Mouse (Mus musculus): ENCODE data around the gene Pros1. TPM values are rescaled to one million over a fixed set of nuclear protein-coding genes. Genes with fewer than 3 reads are reported as not detected.

Gene Pros1
- polyA plus RNA-seq, 1 experiment from 2014 or later, result 19.1 TPM

- Histone ChIP-seq H3K4me1 (ENCODE audit: insufficient read depth) (no peaks in the 10 kb centered on the region), H3K9me3 (ENCODE audit: low read length) (no peaks in the 10 kb centered on the region), H3K4me2 (ENCODE audit: low read depth, low read length) (no peak overlapping the region), H3K9ac (replicated peaks) (no peak overlapping the region), H3K27ac (ENCODE audit: low read depth) (no peak overlapping the region), H3K27me3 (ENCODE audit: insufficient read depth, low read length) (no peaks in the 10 kb centered on the region), H3K36me3 (replicated peaks; ENCODE audit: insufficient read depth, low read length) (no peaks in the 10 kb centered on the region), H3K4me3 (ENCODE audit: low read depth, low read length) (no peak overlapping the region)
- no peak for DNase-seq
- ATAC-seq, result no peak
- TF ChIP-seq EP300 (IDR thresholded peaks at IDR 0.05; ENCODE audit: low read depth) (no peak), CTCF (IDR thresholded peaks at IDR 0.05; ENCODE audit: low read depth) (no peak)
- 92% methylated on average over 6 of the region's 6 CpGs for WGBS (ENCODE audit: insufficient replicate concordance)
Observed at GRCm38 (mm10) chr16:62822472-62822871, 31.6 kb upstream of the Pros1 start.

GRCm38 (mm10) chr16:62826156-62827001 lies 27.7 kb upstream of the Pros1 start:
- TF ChIP-seq CTCF (IDR thresholded peaks at IDR 0.05; ENCODE audit: low read depth), result peak; percentile 85
- no peak for TF ChIP-seq EP300 (IDR thresholded peaks at IDR 0.05; ENCODE audit: low read depth)
- Histone ChIP-seq H3K27me3 (ENCODE audit: insufficient read depth, low read length) (no peaks in the 10 kb centered on the region), H3K36me3 (replicated peaks; ENCODE audit: insufficient read depth, low read length) (no peaks in the 10 kb centered on the region), H3K9me3 (ENCODE audit: low read length) (no peaks in the 10 kb centered on the region), H3K4me2 (ENCODE audit: low read depth, low read length) (no peak overlapping the region), H3K4me3 (ENCODE audit: low read depth, low read length) (no peak overlapping the region), H3K4me1 (ENCODE audit: insufficient read depth) (no peaks in the 10 kb centered on the region), H3K9ac (replicated peaks) (no peak overlapping the region), H3K27ac (ENCODE audit: low read depth) (no peak overlapping the region)
- 61% methylated on average over 12 of the region's 12 CpGs for WGBS (ENCODE audit: insufficient replicate concordance)
- ATAC-seq (no peak), DNase-seq (no peak)

GRCm38 (mm10) chr16:62832027-62832426 lies 22.1 kb upstream of the Pros1 start:
- no peak overlapping the region for H3K4me2 ChIP-seq (ENCODE audit: low read depth, low read length)
- TF ChIP-seq EP300 (IDR thresholded peaks at IDR 0.05; ENCODE audit: low read depth), result no peak
- TF ChIP-seq CTCF (IDR thresholded peaks at IDR 0.05; ENCODE audit: low read depth), result no peak
- 70% methylated on average over 2 of the region's 2 CpGs for WGBS (ENCODE audit: insufficient replicate concordance)

GRCm38 (mm10) chr16:62832481-62832880 lies 21.6 kb upstream of the Pros1 start:
- TF ChIP-seq CTCF (IDR thresholded peaks at IDR 0.05; ENCODE audit: low read depth), result peak; percentile 86
- TF ChIP-seq EP300 (IDR thresholded peaks at IDR 0.05; ENCODE audit: low read depth), result no peak
- 0 out of 2 replicates have a peak, but pooled peaks cover 2% of the 10 kb centered on the region for H3K4me1 ChIP-seq (ENCODE audit: insufficient read depth)
- DNase-seq (peak; percentile 60), ATAC-seq (peak; percentile 65)
- H3K27ac ChIP-seq (ENCODE audit: low read depth), result no peak overlapping the region
- no peak overlapping the region for H3K9ac ChIP-seq (replicated peaks)
- H3K27me3 ChIP-seq (ENCODE audit: insufficient read depth, low read length), result no peaks in the 10 kb centered on the region
- H3K4me3 ChIP-seq (ENCODE audit: low read depth, low read length), result no peak overlapping the region
- H3K4me2 ChIP-seq (ENCODE audit: low read depth, low read length), result no peak overlapping the region
- H3K9me3 ChIP-seq (ENCODE audit: low read length), result no peaks in the 10 kb centered on the region
- WGBS (ENCODE audit: insufficient replicate concordance), result 13% methylated on average over 4 of the region's 4 CpGs
- H3K36me3 ChIP-seq (replicated peaks; ENCODE audit: insufficient read depth, low read length), result no peaks in the 10 kb centered on the region

More at GRCm38 (mm10) chr16:62832027-62832426, 22.1 kb upstream of the Pros1 start:
- 0 out of 2 replicates have a peak, but pooled peaks cover 2% of the 10 kb centered on the region for H3K4me1 ChIP-seq (ENCODE audit: insufficient read depth)
- no peaks in the 10 kb centered on the region for H3K27me3 ChIP-seq (ENCODE audit: insufficient read depth, low read length)
- H3K4me3 ChIP-seq (ENCODE audit: low read depth, low read length), result no peak overlapping the region
- H3K27ac ChIP-seq (ENCODE audit: low read depth), result no peak overlapping the region
- no peaks in the 10 kb centered on the region for H3K36me3 ChIP-seq (replicated peaks; ENCODE audit: insufficient read depth, low read length)
- ATAC-seq, result no peak
- DNase-seq, result no peak
- H3K9ac ChIP-seq (replicated peaks), result no peak overlapping the region
- no peaks in the 10 kb centered on the region for H3K9me3 ChIP-seq (ENCODE audit: low read length)

- Histone ChIP-seq H3K27ac (ENCODE audit: low read depth) (peak overlapping the region; percentile 35; the same call in 1 of the 2 replicates), H3K4me3 (ENCODE audit: low read depth, low read length) (no peak overlapping the region), H3K27me3 (ENCODE audit: insufficient read depth, low read length) (no peaks in the 10 kb centered on the region), H3K4me2 (ENCODE audit: low read depth, low read length) (no peak overlapping the region), H3K4me1 (ENCODE audit: insufficient read depth) (0 out of 2 replicates have a peak, but pooled peaks cover 2% of the 10 kb centered on the region), H3K36me3 (replicated peaks; ENCODE audit: insufficient read depth, low read length) (no peaks in the 10 kb centered on the region), H3K9me3 (ENCODE audit: low read length) (no peaks in the 10 kb centered on the region), H3K9ac (replicated peaks) (no peak overlapping the region; the same call in 1 of the 2 replicates)
- ATAC-seq, result peak; percentile 94
- TF ChIP-seq CTCF (IDR thresholded peaks at IDR 0.05; ENCODE audit: low read depth) (no peak), EP300 (IDR thresholded peaks at IDR 0.05; ENCODE audit: low read depth) (peak; percentile 89)
- WGBS (ENCODE audit: insufficient replicate concordance), result 28% methylated on average over 3 of the region's 3 CpGs
- DNase-seq, result no peak
Observed at GRCm38 (mm10) chr16:62834016-62834735, 19.9 kb upstream of the Pros1 start.

GRCm38 (mm10) chr16:62845341-62845740 lies 8.8 kb upstream of the Pros1 start:
- DNase-seq (no peak), ATAC-seq (no peak)
- H3K9me3 ChIP-seq (ENCODE audit: low read length), result no peaks in the 10 kb centered on the region
- H3K27me3 ChIP-seq (ENCODE audit: insufficient read depth, low read length), result no peaks in the 10 kb centered on the region
- no peak overlapping the region for H3K4me3 ChIP-seq (ENCODE audit: low read depth, low read length)
- 88% methylated on average over 6 of the region's 6 CpGs for WGBS (ENCODE audit: insufficient replicate concordance)
- no peak overlapping the region for H3K9ac ChIP-seq (replicated peaks)
- no peak overlapping the region for H3K4me2 ChIP-seq (ENCODE audit: low read depth, low read length)
- TF ChIP-seq CTCF (IDR thresholded peaks at IDR 0.05; ENCODE audit: low read depth), result no peak
- TF ChIP-seq EP300 (IDR thresholded peaks at IDR 0.05; ENCODE audit: low read depth), result no peak
- H3K27ac ChIP-seq (ENCODE audit: low read depth), result no peak overlapping the region
- H3K4me1 ChIP-seq (ENCODE audit: insufficient read depth), result peaks cover 6% of the 10 kb centered on the region
- no peaks in the 10 kb centered on the region for H3K36me3 ChIP-seq (replicated peaks; ENCODE audit: insufficient read depth, low read length)
